Mouse (Mus musculus): Measurements from ENCODE around the gene Ppp1r15a. TPM values are rescaled to one million over a fixed set of nuclear protein-coding genes. Genes with fewer than 3 reads are reported as not detected.

The Ppp1r15a gene
- polyA plus RNA-seq, 1 experiment from 2014 or later: 17.1 TPM

DNA sequence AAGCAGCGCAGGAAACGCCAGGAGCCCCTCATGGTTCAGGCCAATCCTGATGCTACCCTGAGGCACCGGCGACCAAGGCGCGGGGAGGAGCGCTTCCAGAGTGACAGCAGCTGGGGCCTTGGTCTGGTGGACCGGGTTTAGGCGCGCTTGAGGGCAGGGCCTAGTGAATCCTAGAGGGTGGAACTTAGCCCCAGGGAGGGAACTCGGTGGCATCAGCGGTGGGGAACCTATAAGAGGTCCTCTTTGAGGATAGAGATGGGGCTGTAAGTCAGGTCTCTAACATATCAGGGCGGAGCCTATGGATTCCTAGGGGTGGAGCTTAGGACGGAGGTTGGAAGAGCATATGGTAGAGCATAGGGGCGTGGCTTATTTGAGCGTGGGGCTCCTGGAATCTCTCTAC, 10.6 kb downstream of the Ppp1r15a start:
- ATAC-seq (ENCODE audit: low FRiP score): no peak
- no peaks in the 10 kb centered on the region for H3K4me1 ChIP-seq (ENCODE audit: control insufficient read depth, insufficient read depth, low read length)
- no peak overlapping the region for H3K9ac ChIP-seq (ENCODE audit: low read length)
- H3K4me2 ChIP-seq: no peak overlapping the region
- H3K9me3 ChIP-seq (ENCODE audit: control insufficient read depth, low read length): no peaks in the 10 kb centered on the region
- 24% methylated on average over 16 of the region's 16 CpGs for WGBS
- H3K27me3 ChIP-seq (ENCODE audit: control insufficient read depth, insufficient read depth, low read length): no peaks in the 10 kb centered on the region
- no peak overlapping the region for H3K4me3 ChIP-seq (ENCODE audit: low read depth, low read length)
- no peak for DNase-seq (ENCODE audit: low spot score, missing footprints)
- no peak overlapping the region for H3K27ac ChIP-seq (ENCODE audit: low read depth, low read length)
- no peaks in the 10 kb centered on the region for H3K36me3 ChIP-seq (ENCODE audit: control insufficient read depth, insufficient read depth, low read length)

GRCm38 (mm10) chr7:45514411-45514810, 11.7 kb downstream of the Ppp1r15a start:
- no peak overlapping the region for H3K27ac ChIP-seq (ENCODE audit: low read depth, low read length)
- no peak overlapping the region for H3K4me3 ChIP-seq (ENCODE audit: low read depth, low read length)
- H3K9me3 ChIP-seq (ENCODE audit: control insufficient read depth, low read length): no peaks in the 10 kb centered on the region
- no peaks in the 10 kb centered on the region for H3K36me3 ChIP-seq (ENCODE audit: control insufficient read depth, insufficient read depth, low read length)
- H3K4me2 ChIP-seq: no peak overlapping the region
- no peak for ATAC-seq (ENCODE audit: low FRiP score)
- no peaks in the 10 kb centered on the region for H3K27me3 ChIP-seq (ENCODE audit: control insufficient read depth, insufficient read depth, low read length)
- DNase-seq (ENCODE audit: low spot score, missing footprints): no peak
- WGBS: 86% methylated on average over 7 of the region's 7 CpGs
- no peak overlapping the region for H3K9ac ChIP-seq (ENCODE audit: low read length)
- H3K4me1 ChIP-seq (ENCODE audit: control insufficient read depth, insufficient read depth, low read length): peaks cover 4% of the 10 kb centered on the region

GRCm38 (mm10) chr7:45509912-45510787, 15.9 kb downstream of the Ppp1r15a start, which contains the start of gene Nucb1:
Gene Nucb1, minus strand, starts transcription at chr7:45510406.
- no peaks in the 10 kb centered on the region for H3K9me3 ChIP-seq (ENCODE audit: control insufficient read depth, low read length)
- peaks cover 9% of the 10 kb centered on the region for H3K4me1 ChIP-seq (ENCODE audit: control insufficient read depth, insufficient read depth, low read length)
- ATAC-seq (ENCODE audit: low FRiP score) (peak; percentile 91), DNase-seq (ENCODE audit: low spot score, missing footprints) (peak; percentile 99)
- no peaks in the 10 kb centered on the region for H3K27me3 ChIP-seq (ENCODE audit: control insufficient read depth, insufficient read depth, low read length)
- peak within 1 kb of the TSS; percentile 76 for H3K27ac ChIP-seq (ENCODE audit: low read depth, low read length)
- H3K4me3 ChIP-seq (ENCODE audit: low read depth, low read length): peak within 1 kb of the TSS; percentile 69
- H3K9ac ChIP-seq (ENCODE audit: low read length): peak within 1 kb of the TSS; percentile 81
- H3K4me2 ChIP-seq: peak within 1 kb of the TSS; percentile 73
- WGBS: under 1% methylated on average over 44 of the region's 44 CpGs
- peaks cover 2% of the 10 kb centered on the region; the same call in 1 of the 2 replicates for H3K36me3 ChIP-seq (ENCODE audit: control insufficient read depth, insufficient read depth, low read length)

DNA sequence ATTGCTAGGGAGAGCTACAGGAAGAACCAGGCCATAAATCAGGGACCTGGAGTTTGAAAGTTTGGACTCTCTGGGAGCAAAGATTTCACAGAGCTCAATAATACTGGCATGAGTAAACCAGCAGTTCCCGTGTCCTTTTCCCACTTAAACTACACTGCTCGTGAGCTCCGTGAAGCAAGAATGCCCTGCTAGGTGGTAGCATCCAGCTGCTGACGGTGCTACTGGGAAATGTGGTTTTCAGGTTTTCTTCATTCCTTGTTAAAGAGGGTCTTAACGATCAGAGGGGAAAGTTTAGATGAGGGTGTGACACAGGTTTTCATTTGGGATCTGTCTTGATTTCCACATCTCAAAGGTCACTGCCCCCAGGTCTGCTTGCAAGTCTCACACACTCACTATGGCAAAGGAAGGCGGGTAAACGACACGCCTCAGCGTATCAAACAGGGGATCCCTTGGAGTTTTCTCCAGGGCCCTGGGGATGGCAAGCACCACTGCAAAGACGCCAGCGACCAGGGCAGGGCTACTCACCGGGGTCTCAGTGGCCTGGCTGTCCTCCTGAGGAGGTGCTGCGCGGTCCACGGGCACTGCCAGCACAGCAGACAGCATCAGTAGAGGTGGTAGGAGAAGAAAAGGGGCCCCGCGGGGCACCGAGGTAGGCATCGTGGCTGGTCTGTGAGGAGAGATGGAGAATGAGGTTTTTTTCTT, 16.7 kb downstream of the Ppp1r15a start:
- Histone ChIP-seq H3K9me3 (ENCODE audit: control insufficient read depth, low read length) (no peaks in the 10 kb centered on the region), H3K4me3 (ENCODE audit: low read depth, low read length) (peak overlapping the region; percentile 69), H3K27me3 (ENCODE audit: control insufficient read depth, insufficient read depth, low read length) (no peaks in the 10 kb centered on the region), H3K4me1 (ENCODE audit: control insufficient read depth, insufficient read depth, low read length) (peaks cover 9% of the 10 kb centered on the region), H3K27ac (ENCODE audit: low read depth, low read length) (no peak overlapping the region), H3K4me2 (peak overlapping the region; percentile 73), H3K36me3 (ENCODE audit: control insufficient read depth, insufficient read depth, low read length) (peaks cover 2% of the 10 kb centered on the region; the same call in 1 of the 2 replicates), H3K9ac (ENCODE audit: low read length) (peak overlapping the region; percentile 81)
- 47% methylated on average over 19 of the region's 19 CpGs for WGBS
- ATAC-seq (ENCODE audit: low FRiP score) (peak; percentile 22; the same call in 1 of the 2 replicates), DNase-seq (ENCODE audit: low spot score, missing footprints) (no peak)

GRCm38 (mm10) chr7:45508561-45508960, 17.5 kb downstream of the Ppp1r15a start:
- no peak for DNase-seq (ENCODE audit: low spot score, missing footprints)
- Histone ChIP-seq H3K4me2 (no peak overlapping the region), H3K36me3 (ENCODE audit: control insufficient read depth, insufficient read depth, low read length) (peaks cover 2% of the 10 kb centered on the region; the same call in 1 of the 2 replicates), H3K4me1 (ENCODE audit: control insufficient read depth, insufficient read depth, low read length) (peaks cover 9% of the 10 kb centered on the region), H3K27ac (ENCODE audit: low read depth, low read length) (no peak overlapping the region), H3K9ac (ENCODE audit: low read length) (no peak overlapping the region), H3K4me3 (ENCODE audit: low read depth, low read length) (no peak overlapping the region), H3K9me3 (ENCODE audit: control insufficient read depth, low read length) (no peaks in the 10 kb centered on the region), H3K27me3 (ENCODE audit: control insufficient read depth, insufficient read depth, low read length) (no peaks in the 10 kb centered on the region)
- no peak for ATAC-seq (ENCODE audit: low FRiP score)
- WGBS: 94% methylated on average over 6 of the region's 6 CpGs

DNA sequence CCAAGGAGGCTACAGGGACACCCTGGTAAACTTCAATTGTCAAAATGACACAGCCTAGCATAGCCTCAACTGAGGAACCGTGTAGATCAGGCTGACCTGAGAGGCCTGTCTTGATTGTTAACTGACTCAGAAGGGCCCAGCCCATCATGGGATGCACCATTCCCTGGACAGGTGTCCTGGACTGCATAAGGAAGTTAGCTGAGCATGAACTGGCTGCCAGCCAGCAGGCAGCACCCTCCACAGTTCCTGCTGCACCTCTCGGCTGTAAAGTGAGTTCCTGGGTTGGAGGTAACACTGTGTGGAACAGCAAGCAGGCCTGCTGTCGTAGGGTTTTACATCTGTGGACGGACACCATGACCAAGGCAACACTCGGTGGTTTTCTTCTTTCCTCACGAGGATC, 18.5 kb downstream of the Ppp1r15a start:
- DNase-seq (ENCODE audit: low spot score, missing footprints) (no peak), ATAC-seq (ENCODE audit: low FRiP score) (no peak)
- Histone ChIP-seq H3K27ac (ENCODE audit: low read depth, low read length) (no peak overlapping the region), H3K9me3 (ENCODE audit: control insufficient read depth, low read length) (no peaks in the 10 kb centered on the region), H3K4me1 (ENCODE audit: control insufficient read depth, insufficient read depth, low read length) (peaks cover 9% of the 10 kb centered on the region), H3K9ac (ENCODE audit: low read length) (no peak overlapping the region), H3K4me3 (ENCODE audit: low read depth, low read length) (no peak overlapping the region), H3K27me3 (ENCODE audit: control insufficient read depth, insufficient read depth, low read length) (no peaks in the 10 kb centered on the region), H3K4me2 (no peak overlapping the region), H3K36me3 (ENCODE audit: control insufficient read depth, insufficient read depth, low read length) (peaks cover 2% of the 10 kb centered on the region; the same call in 1 of the 2 replicates)
- WGBS: 91% methylated on average over 6 of the region's 6 CpGs

DNA sequence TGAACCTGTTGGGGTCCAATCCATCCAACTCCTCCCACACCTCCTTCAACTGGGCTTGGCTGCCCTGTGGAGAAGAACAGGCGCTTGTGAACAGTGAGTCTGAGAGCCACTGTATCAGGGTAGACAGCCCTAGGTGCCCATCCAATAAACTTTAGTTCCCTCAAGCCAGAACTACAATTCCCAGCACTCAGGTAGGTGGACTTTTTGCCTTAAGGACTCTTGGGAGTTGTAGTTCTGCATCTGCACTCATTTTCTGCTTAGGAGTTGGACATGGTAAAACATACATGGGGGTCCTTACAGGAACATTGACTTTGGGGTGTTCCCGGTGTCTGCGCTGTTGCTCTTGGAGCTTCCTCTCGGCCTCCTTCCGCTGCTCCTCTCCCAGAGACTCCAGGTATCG, 27.6 kb downstream of the Ppp1r15a start:
- Histone ChIP-seq H3K4me3 (ENCODE audit: low read depth, low read length) (no peak overlapping the region), H3K36me3 (ENCODE audit: control insufficient read depth, insufficient read depth, low read length) (peaks cover 9% of the 10 kb centered on the region)
- 95% methylated on average over 6 of the region's 6 CpGs for WGBS

DNA sequence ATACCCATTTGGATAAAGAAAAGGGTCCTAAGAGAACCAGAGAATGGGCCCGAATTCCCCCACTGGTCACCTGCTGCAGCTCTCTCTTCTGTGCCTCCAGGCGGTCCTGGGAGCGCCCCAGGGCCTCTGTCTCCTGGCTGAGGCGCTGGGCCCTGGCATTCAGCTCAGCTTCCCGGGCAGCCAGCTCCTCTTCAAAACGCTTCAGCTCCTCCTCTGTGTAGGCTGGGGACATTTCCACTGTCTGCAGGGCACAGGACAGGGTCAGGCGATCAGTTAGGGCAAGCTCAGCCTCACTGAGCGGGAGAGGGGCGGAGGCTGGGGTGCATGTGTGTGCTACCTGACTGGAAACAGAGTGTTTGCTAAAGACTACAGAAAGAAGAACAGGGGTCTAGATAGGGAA, 31.5 kb downstream of the Ppp1r15a start:
- ATAC-seq (ENCODE audit: low FRiP score): no peak
- H3K4me3 ChIP-seq (ENCODE audit: low read depth, low read length): no peak overlapping the region
- 87% methylated on average over 9 of the region's 9 CpGs for WGBS
- no peak for DNase-seq (ENCODE audit: low spot score, missing footprints)
- no peaks in the 10 kb centered on the region for H3K27me3 ChIP-seq (ENCODE audit: control insufficient read depth, insufficient read depth, low read length)
- no peak overlapping the region for H3K4me2 ChIP-seq
- H3K9me3 ChIP-seq (ENCODE audit: control insufficient read depth, low read length): no peaks in the 10 kb centered on the region
- H3K36me3 ChIP-seq (ENCODE audit: control insufficient read depth, insufficient read depth, low read length): peaks cover 2% of the 10 kb centered on the region; the same call in 1 of the 2 replicates
- H3K4me1 ChIP-seq (ENCODE audit: control insufficient read depth, insufficient read depth, low read length): no peaks in the 10 kb centered on the region
- H3K9ac ChIP-seq (ENCODE audit: low read length): no peak overlapping the region
- no peak overlapping the region for H3K27ac ChIP-seq (ENCODE audit: low read depth, low read length)

More for the DNA sequence above, 27.6 kb downstream of the Ppp1r15a start:
- H3K9ac ChIP-seq (ENCODE audit: low read length): no peak overlapping the region
- DNase-seq (ENCODE audit: low spot score, missing footprints): no peak
- H3K27me3 ChIP-seq (ENCODE audit: control insufficient read depth, insufficient read depth, low read length): no peaks in the 10 kb centered on the region
- no peaks in the 10 kb centered on the region for H3K4me1 ChIP-seq (ENCODE audit: control insufficient read depth, insufficient read depth, low read length)
- H3K4me2 ChIP-seq: no peak overlapping the region
- no peaks in the 10 kb centered on the region for H3K9me3 ChIP-seq (ENCODE audit: control insufficient read depth, low read length)
- H3K27ac ChIP-seq (ENCODE audit: low read depth, low read length): no peak overlapping the region
- ATAC-seq (ENCODE audit: low FRiP score): no peak

- no peaks in the 10 kb centered on the region for H3K27me3 ChIP-seq (ENCODE audit: control insufficient read depth, insufficient read depth, low read length)
- H3K4me3 ChIP-seq (ENCODE audit: low read depth, low read length): no peak overlapping the region
- no peaks in the 10 kb centered on the region; the same call in 1 of the 2 replicates for H3K4me1 ChIP-seq (ENCODE audit: control insufficient read depth, insufficient read depth, low read length)
- H3K9me3 ChIP-seq (ENCODE audit: control insufficient read depth, low read length): no peaks in the 10 kb centered on the region
- no peak overlapping the region for H3K4me2 ChIP-seq
- no peak overlapping the region for H3K9ac ChIP-seq (ENCODE audit: low read length)
- ATAC-seq (ENCODE audit: low FRiP score): no peak
- peaks cover 2% of the 10 kb centered on the region; the same call in 1 of the 2 replicates for H3K36me3 ChIP-seq (ENCODE audit: control insufficient read depth, insufficient read depth, low read length)
- no peak overlapping the region for H3K27ac ChIP-seq (ENCODE audit: low read depth, low read length)
- 93% methylated on average over 5 of the region's 5 CpGs for WGBS
- no peak for DNase-seq (ENCODE audit: low spot score, missing footprints)
Observed at GRCm38 (mm10) chr7:45492951-45493350, 33.1 kb downstream of the Ppp1r15a start.
